Mouse (Mus musculus): ENCODE measurements around the gene 6430628N08Rik. TPM values are rescaled to one million over a fixed set of nuclear protein-coding genes. Genes with fewer than 3 reads are reported as not detected.

6430628N08Rik gene
- polyA plus RNA-seq, 1 experiment from 2014 or later = 0.33 TPM

- H3K4me2 ChIP-seq = peak within 1 kb of the TSS; percentile 64
- H3K4me3 ChIP-seq (ENCODE audit: low read depth, low read length) = peak within 1 kb of the TSS; percentile 57
- peak; percentile 99 for DNase-seq (ENCODE audit: low spot score, missing footprints)
- H3K36me3 ChIP-seq (ENCODE audit: control insufficient read depth, insufficient read depth, low read length) = no peaks in the 10 kb centered on the region
- peak within 1 kb of the TSS; percentile 66 for H3K9ac ChIP-seq (ENCODE audit: low read length)
- WGBS = 1% methylated on average over 70 of the region's 71 CpGs
- H3K9me3 ChIP-seq (ENCODE audit: control insufficient read depth, low read length) = no peaks in the 10 kb centered on the region
- peak; percentile 82 for ATAC-seq (ENCODE audit: low FRiP score)
- peaks cover 60% of the 10 kb centered on the region for H3K4me1 ChIP-seq (ENCODE audit: control insufficient read depth, insufficient read depth, low read length)
- peaks cover 62% of the 10 kb centered on the region for H3K27me3 ChIP-seq (ENCODE audit: control insufficient read depth, insufficient read depth, low read length)
- H3K27ac ChIP-seq (ENCODE audit: low read depth, low read length) = peak within 1 kb of the TSS; percentile 44; the same call in 1 of the 2 replicates
Measured at GRCm38 (mm10) chr4:115939295-115940102, 49.0 kb downstream of the 6430628N08Rik start, which contains the start of gene Dmbx1. TSS of gene Dmbx1 (minus strand) at chr4:115939926.

- WGBS = 2% methylated on average over 3 of the region's 3 CpGs
- H3K36me3 ChIP-seq (ENCODE audit: control insufficient read depth, insufficient read depth, low read length) = no peaks in the 10 kb centered on the region
- peaks cover 56% of the 10 kb centered on the region for H3K4me1 ChIP-seq (ENCODE audit: control insufficient read depth, insufficient read depth, low read length)
- no peaks in the 10 kb centered on the region for H3K9me3 ChIP-seq (ENCODE audit: control insufficient read depth, low read length)
- H3K27ac ChIP-seq (ENCODE audit: low read depth, low read length) = no peak overlapping the region
- H3K27me3 ChIP-seq (ENCODE audit: control insufficient read depth, insufficient read depth, low read length) = peaks cover 66% of the 10 kb centered on the region
- no peak overlapping the region for H3K9ac ChIP-seq (ENCODE audit: low read length)
- H3K4me3 ChIP-seq (ENCODE audit: low read depth, low read length) = no peak overlapping the region
- H3K4me2 ChIP-seq = no peak overlapping the region
- DNase-seq (ENCODE audit: low spot score, missing footprints) (peak; percentile 93), ATAC-seq (ENCODE audit: low FRiP score) (no peak)
Measured at GRCm38 (mm10) chr4:115940681-115941080, 50.2 kb downstream of the 6430628N08Rik start.

- Histone ChIP-seq H3K4me1 (ENCODE audit: control insufficient read depth, insufficient read depth, low read length) (peaks cover 49% of the 10 kb centered on the region), H3K36me3 (ENCODE audit: control insufficient read depth, insufficient read depth, low read length) (no peaks in the 10 kb centered on the region), H3K9me3 (ENCODE audit: control insufficient read depth, low read length) (no peaks in the 10 kb centered on the region), H3K27ac (ENCODE audit: low read depth, low read length) (no peak overlapping the region), H3K27me3 (ENCODE audit: control insufficient read depth, insufficient read depth, low read length) (peaks cover 67% of the 10 kb centered on the region), H3K4me2 (no peak overlapping the region), H3K4me3 (ENCODE audit: low read depth, low read length) (no peak overlapping the region), H3K9ac (ENCODE audit: low read length) (no peak overlapping the region)
- ATAC-seq (ENCODE audit: low FRiP score) (peak; percentile 54), DNase-seq (ENCODE audit: low spot score, missing footprints) (peak; percentile 93)
- 3% methylated on average over 8 of the region's 9 CpGs for WGBS
Measured at GRCm38 (mm10) chr4:115941242-115941820, 50.9 kb downstream of the 6430628N08Rik start.

- peak overlapping the region; percentile 67 for H3K4me2 ChIP-seq
- no peaks in the 10 kb centered on the region for H3K36me3 ChIP-seq (ENCODE audit: control insufficient read depth, insufficient read depth, low read length)
- 1% methylated on average over 41 of the region's 41 CpGs for WGBS
- peak overlapping the region; percentile 31 for H3K4me3 ChIP-seq (ENCODE audit: low read depth, low read length)
- peaks cover 65% of the 10 kb centered on the region for H3K27me3 ChIP-seq (ENCODE audit: control insufficient read depth, insufficient read depth, low read length)
- H3K9me3 ChIP-seq (ENCODE audit: control insufficient read depth, low read length) = no peaks in the 10 kb centered on the region
- peak; percentile 53 for ATAC-seq (ENCODE audit: low FRiP score)
- H3K4me1 ChIP-seq (ENCODE audit: control insufficient read depth, insufficient read depth, low read length) = peaks cover 32% of the 10 kb centered on the region
- H3K9ac ChIP-seq (ENCODE audit: low read length) = peak overlapping the region; percentile 61
- DNase-seq (ENCODE audit: low spot score, missing footprints) = peak; percentile 93
- no peak overlapping the region for H3K27ac ChIP-seq (ENCODE audit: low read depth, low read length)
Measured at GRCm38 (mm10) chr4:115943669-115944314, 53.3 kb downstream of the 6430628N08Rik start.

Other genes starting within 250 kb of the 6430628N08Rik start
- 0.12 TPM in 1 of 2 replicates, not detected in the other for gene Cyp4b1, start 242.9 kb upstream of the 6430628N08Rik start, polyA plus RNA-seq (2014; fragmentation: Nextera tagmentation; extraction: Ambion mirVana)
- 42.8 and 46.4 TPM in 2 replicates for gene Efcab14, start 152.9 kb upstream of the 6430628N08Rik start, polyA plus RNA-seq (2014; fragmentation: Nextera tagmentation; extraction: Ambion mirVana)
- 0.41 TPM in 1 of 2 replicates, not detected in the other for gene Tex38, start 109.6 kb upstream of the 6430628N08Rik start, polyA plus RNA-seq (2014; fragmentation: Nextera tagmentation; extraction: Ambion mirVana)
- gene Atpaf1, start 105.9 kb upstream of the 6430628N08Rik start, polyA plus RNA-seq (2014; fragmentation: Nextera tagmentation; extraction: Ambion mirVana) = 42.3 and 50.9 TPM in 2 replicates
- 2.5 and 3.7 TPM in 2 replicates for gene Mob3c, start 62.6 kb upstream of the 6430628N08Rik start, polyA plus RNA-seq (2014; fragmentation: Nextera tagmentation; extraction: Ambion mirVana)
- 17.9 and 22.3 TPM in 2 replicates for gene Mknk1, start 51.5 kb upstream of the 6430628N08Rik start, polyA plus RNA-seq (2014; fragmentation: Nextera tagmentation; extraction: Ambion mirVana)
- not detected in 2 replicates for gene Kncn, start 6.3 kb upstream of the 6430628N08Rik start, polyA plus RNA-seq (2014; fragmentation: Nextera tagmentation; extraction: Ambion mirVana)
- 15.1 and 15.9 TPM in 2 replicates for gene Dmbx1, start 49.3 kb downstream of the 6430628N08Rik start, polyA plus RNA-seq (2014; fragmentation: Nextera tagmentation; extraction: Ambion mirVana)
- 1.8 TPM in 2 replicates for gene Faah, start 127.3 kb downstream of the 6430628N08Rik start, polyA plus RNA-seq (2014; fragmentation: Nextera tagmentation; extraction: Ambion mirVana)
- 22.2 and 24.7 TPM in 2 replicates for gene Nsun4, start 163.2 kb downstream of the 6430628N08Rik start, polyA plus RNA-seq (2014; fragmentation: Nextera tagmentation; extraction: Ambion mirVana)
- 398 and 455 TPM in 2 replicates for gene Uqcrh, start 184.4 kb downstream of the 6430628N08Rik start, polyA plus RNA-seq (2014; fragmentation: Nextera tagmentation; extraction: Ambion mirVana)
- 64.1 and 67.5 TPM in 2 replicates for gene Lrrc41, start 184.6 kb downstream of the 6430628N08Rik start, polyA plus RNA-seq (2014; fragmentation: Nextera tagmentation; extraction: Ambion mirVana)
- 55.8 and 61.0 TPM in 2 replicates for gene Rad54l, start 233.0 kb downstream of the 6430628N08Rik start, polyA plus RNA-seq (2014; fragmentation: Nextera tagmentation; extraction: Ambion mirVana)
- gene Pomgnt1, start 233.2 kb downstream of the 6430628N08Rik start, polyA plus RNA-seq (2014; fragmentation: Nextera tagmentation; extraction: Ambion mirVana) = 46.6 and 48.4 TPM in 2 replicates

Data from midbrain, embryonic 11.5 days (tissue).